Mouse (Mus musculus): Measurements from ENCODE around the gene Bach1. TPM values are rescaled to one million over a fixed set of nuclear protein-coding genes. Genes with fewer than 3 reads are reported as not detected.
A peak's percentile ranks its signal among the peaks of the same experiment; 100 is the strongest.

Gene Bach1
- total RNA-seq, 2 experiments from 2014 or later: 28.3 to 31.8 TPM

- DNase-seq: no peak
Measured at GRCm38 (mm10) chr16:87680912-87681634, 17.7 kb upstream of the Bach1 start.

- no peak for DNase-seq
Measured at GRCm38 (mm10) chr16:87681848-87682247, 16.9 kb upstream of the Bach1 start.

- DNase-seq: peak in 1 of 2 experiments; percentile 1
Measured at GRCm38 (mm10) chr16:87686458-87686857, 12.3 kb upstream of the Bach1 start.

GRCm38 (mm10) chr16:87687346-87687745, 11.4 kb upstream of the Bach1 start:
- peak in 1 of 2 experiments; percentile 3 for DNase-seq

- DNase-seq: peak in 1 of 2 experiments; percentile 0
Measured at GRCm38 (mm10) chr16:87688328-87688727, 10.4 kb upstream of the Bach1 start.

GRCm38 (mm10) chr16:87688823-87689222, 9.9 kb upstream of the Bach1 start:
- DNase-seq: peak; percentile 44 to 66

- DNase-seq: peak; percentile 66 to 70
Measured at GRCm38 (mm10) chr16:87689225-87689624, 9.5 kb upstream of the Bach1 start.

- DNase-seq: no peak
Measured at GRCm38 (mm10) chr16:87690506-87690905, 8.2 kb upstream of the Bach1 start.

GRCm38 (mm10) chr16:87691102-87691501, 7.6 kb upstream of the Bach1 start:
- peak in 1 of 2 experiments; percentile 0 for DNase-seq

- no peak for DNase-seq
Measured at GRCm38 (mm10) chr16:87692591-87692990, 6.2 kb upstream of the Bach1 start.

GRCm38 (mm10) chr16:87697707-87698365, 909 bp upstream of the Bach1 start:
- DNase-seq: peak in 1 of 2 experiments; percentile 18

- peak in 1 of 2 experiments; percentile 78 for DNase-seq
Measured at GRCm38 (mm10) chr16:87699306-87699692, 554 bp downstream of the Bach1 start.

- peak; percentile 74 to 78 for DNase-seq
Measured at GRCm38 (mm10) chr16:87699693-87700394, 1.1 kb downstream of the Bach1 start.

GRCm38 (mm10) chr16:87700395-87700765, 1.6 kb downstream of the Bach1 start:
- DNase-seq: no peak

GRCm38 (mm10) chr16:87701891-87702290, 3.1 kb downstream of the Bach1 start:
- no peak for DNase-seq

GRCm38 (mm10) chr16:87702881-87703280, 4.1 kb downstream of the Bach1 start:
- DNase-seq: no peak

GRCm38 (mm10) chr16:87704225-87704624, 5.5 kb downstream of the Bach1 start:
- no peak for DNase-seq

GRCm38 (mm10) chr16:87705892-87706589, 7.3 kb downstream of the Bach1 start:
- no peak for DNase-seq

- DNase-seq: no peak
Measured at GRCm38 (mm10) chr16:87707335-87707734, 8.6 kb downstream of the Bach1 start.

GRCm38 (mm10) chr16:87708570-87708969, 9.8 kb downstream of the Bach1 start:
- no peak for DNase-seq

- DNase-seq: no peak
Measured at GRCm38 (mm10) chr16:87709144-87709543, 10.4 kb downstream of the Bach1 start.

GRCm38 (mm10) chr16:87709971-87710370, 11.2 kb downstream of the Bach1 start:
- no peak for DNase-seq
